Mouse (Mus musculus) megakaryocyte, embryonic 14.5 days (primary cell): ENCODE measurements around the gene Large2.

Experiments
- FLI1 ChIP-seq: IDR thresholded peaks from 2 replicates; pipeline ENCODE4 v1.6.1; 2012; ENCODE audit warnings: low read length, inconsistent platforms, mixed read lengths
- GATA1 ChIP-seq: IDR thresholded peaks from 3 replicates; pipeline ENCODE4 v1.6.1; 2012; ENCODE audit warnings: mixed read lengths, low read length, inconsistent platforms, borderline replicate concordance

- TF ChIP-seq GATA1 = no peak
- TF ChIP-seq FLI1 = no peak
Measured at GRCm38 (mm10) chr2:92317228-92317627, 57.4 kb downstream of the Large2 start.
